In genomic region chr7:82263141-82263540, GRCm38 (mm10) we compare ENCODE assay signal across 8 mouse cellular contexts.
DNase-seq lines count a peak whose midpoint lies in the region; ATAC-seq and TF ChIP-seq lines count a peak whose summit lies in the region.
"Had no signal": no experiment of that assay in that cellular context is flagged by ENCODE, and none has a peak within 500 bp of the region (broad histone marks: within the 10 kb centered on the region; RNA-seq: fewer than 3 reads in every experiment).

No protein-coding gene starts in this region.

- WGBS in liver, embryonic 14.5 days (ENCODE audit: insufficient replicate concordance) = 12% methylated on average over 8 of the region's 8 CpGs

- H3K4me1 ChIP-seq in liver, embryonic 14.5 days (replicated peaks; ENCODE audit: control insufficient read depth in 2 of 2, insufficient read depth in 2 of 2, low read length in 1 of 2) = no peaks in the 10 kb centered on the region
- H3K4me1 ChIP-seq: heart, embryonic 13.5 days had no signal

- no peak overlapping the region for H3K9ac ChIP-seq in liver, embryonic 14.5 days (replicated peaks)
- H3K9ac ChIP-seq: heart, embryonic 13.5 days had no signal

- no peak overlapping the region for H3K4me3 ChIP-seq in liver, embryonic 14.5 days (ENCODE audit: insufficient read depth in 1 of 2, low read depth in 2 of 2, low read length in 2 of 2)
- H3K4me3 ChIP-seq: heart, embryonic 13.5 days had no signal

- ATAC-seq in inflammation-experienced regulatory T-cells, adult 6 months = peak; percentile 69
- no peak for ATAC-seq in liver, embryonic 14.5 days (ENCODE audit: insufficient read depth)

- no peaks in the 10 kb centered on the region for H3K36me3 ChIP-seq in liver, embryonic 14.5 days (replicated peaks; ENCODE audit: control insufficient read depth, insufficient read depth, low read depth)
- H3K36me3 ChIP-seq: heart, embryonic 13.5 days had no signal

- peak; percentile 58 for DNase-seq in ovary, postnatal 36 days (ENCODE audit: low spot score)
- DNase-seq in ovary, adult 18-20 months (ENCODE audit: low spot score) = no peak
- DNase-seq in adrenal gland, adult 2 months = peak; percentile 45
- peak; percentile 79 for DNase-seq in embryo, embryonic 10 days (ENCODE audit: low spot score)
- no peak for DNase-seq in liver, embryonic 14.5 days (ENCODE audit: low read depth in 3 of 3, low spot score in 3 of 3)
- peak; percentile 23 for DNase-seq in skeletal muscle tissue, adult 2 months (ENCODE audit: low read depth, low spot score)

- H3K4me2 ChIP-seq in liver, embryonic 14.5 days (ENCODE audit: low read depth) = no peak overlapping the region
- H3K4me2 ChIP-seq: heart, embryonic 13.5 days had no signal

- no peaks in the 10 kb centered on the region for H3K9me3 ChIP-seq in liver, embryonic 14.5 days (ENCODE audit: control insufficient read depth, low read length)
- H3K9me3 ChIP-seq: heart, embryonic 13.5 days had no signal

- TF ChIP-seq EP300 in liver, embryonic 14.5 days (IDR thresholded peaks at IDR 0.05; ENCODE audit: low read depth) = no peak

- no peak overlapping the region for H3K27ac ChIP-seq in liver, embryonic 14.5 days
- H3K27ac ChIP-seq: heart, embryonic 13.5 days had no signal

- TF ChIP-seq CTCF in liver, embryonic 14.5 days (IDR thresholded peaks at IDR 0.05; ENCODE audit: low read depth) = peak; percentile 76

- H3K27me3 ChIP-seq in liver, embryonic 14.5 days (ENCODE audit: control insufficient read depth, insufficient read depth, low read length) = no peaks in the 10 kb centered on the region
- H3K27me3 ChIP-seq: heart, embryonic 13.5 days had no signal

Comparison
In these comparisons a context has a peak if more than half of its experiments do, and no peak if none do; other contexts are left out.
1. DNase-seq: peak in ovary, postnatal 36 days (single experiment), adrenal gland, adult 2 months (single experiment), embryo, embryonic 10 days (single experiment) and skeletal muscle tissue, adult 2 months (single experiment); none in ovary, adult 18-20 months (single experiment) and liver, embryonic 14.5 days (0 of 3).